Mouse (Mus musculus): ENCODE data around the gene Tcea2. TPM values are rescaled to one million over a fixed set of nuclear protein-coding genes. Genes with fewer than 3 reads are reported as not detected.

Tcea2 gene
- 33.9 and 37.8 TPM in 2 replicates for polyA plus RNA-seq (2015; fragmentation: Nextera tagmentation; extraction: Ambion mirVana)

DNA sequence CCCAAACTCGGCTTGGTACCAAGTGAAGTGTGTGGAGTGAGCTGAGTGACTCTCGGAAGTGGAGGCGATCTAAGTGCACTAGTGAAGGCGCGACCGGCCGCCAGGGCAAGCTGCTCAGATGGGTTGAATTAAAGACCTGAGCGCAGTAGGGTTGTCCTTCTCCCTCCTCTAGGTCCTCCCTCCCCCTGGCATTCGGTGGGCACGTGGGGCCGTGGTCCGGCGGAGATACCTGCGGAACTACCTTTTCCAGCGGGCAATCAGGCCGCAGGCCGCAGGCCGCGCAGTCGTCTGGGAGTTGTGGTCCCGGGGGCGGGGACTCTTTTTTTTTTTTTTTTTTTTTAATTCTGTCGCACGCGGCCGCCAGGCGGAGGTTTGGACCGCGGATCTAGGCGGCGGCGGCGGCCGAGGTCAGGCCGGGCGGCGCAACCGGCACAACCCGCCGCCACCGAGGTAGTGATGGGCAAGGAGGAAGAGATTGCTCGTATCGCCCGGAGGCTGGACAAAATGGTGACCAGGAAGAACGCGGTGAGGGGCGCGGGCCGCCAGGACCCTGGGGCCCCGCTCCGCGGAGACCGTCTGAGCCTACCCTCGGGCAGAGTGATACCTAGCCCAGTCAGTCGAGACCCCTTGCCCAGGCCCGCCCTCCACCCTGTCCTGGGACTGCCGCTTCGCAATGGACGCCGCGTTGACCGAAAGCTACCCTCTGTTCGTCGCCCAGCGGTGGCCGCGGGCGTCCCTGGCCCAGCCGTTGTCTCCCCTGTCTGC lies at the start of gene Tcea2:
TSS of gene Tcea2 (plus strand) at position 360 of the 765 bp plus-strand sequence.
- peak within 1 kb of the TSS; percentile 66 for H3K4me3 ChIP-seq
- ATAC-seq (ENCODE audit: low read depth) = peak; percentile 72
- 0 out of 2 replicates have a peak, but pooled peaks cover 4% of the 10 kb centered on the region for H3K36me3 ChIP-seq
- H3K27ac ChIP-seq (replicated peaks) = peak within 1 kb of the TSS; percentile 74
- no peaks in the 10 kb centered on the region for H3K9me3 ChIP-seq
- under 1% methylated on average over 51 of the region's 69 CpGs for WGBS
- peak within 1 kb of the TSS; percentile 92 for H3K9ac ChIP-seq
- H3K4me1 ChIP-seq (replicated peaks) = peaks cover 44% of the 10 kb centered on the region
- H3K27me3 ChIP-seq = no peaks in the 10 kb centered on the region
- peak within 1 kb of the TSS; percentile 82 for H3K4me2 ChIP-seq

DNA sequence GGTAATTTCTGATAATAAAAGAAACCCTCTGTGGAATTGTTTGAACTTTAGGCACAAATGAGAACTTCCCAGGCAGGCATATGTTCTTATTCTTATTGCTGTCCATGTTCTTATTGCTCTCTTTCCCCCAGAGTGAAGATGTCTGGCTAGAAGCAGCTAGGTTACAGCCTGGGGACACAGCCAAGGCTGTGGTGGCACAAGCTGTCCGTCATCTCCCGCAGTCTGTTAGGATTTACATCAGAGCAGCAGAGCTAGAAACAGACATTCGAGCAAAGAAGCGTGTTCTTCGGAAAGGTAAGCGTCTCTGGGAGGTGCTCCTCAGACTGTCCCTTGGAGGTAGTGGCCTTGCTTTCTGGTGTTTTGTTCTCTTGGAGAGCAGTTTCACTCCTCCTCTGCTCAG lies 47.5 kb upstream of the Tcea2 start:
- no peak overlapping the region for H3K4me2 ChIP-seq
- H3K9ac ChIP-seq = no peak overlapping the region
- H3K36me3 ChIP-seq = peaks cover 66% of the 10 kb centered on the region
- no peak overlapping the region for H3K4me3 ChIP-seq
- no peaks in the 10 kb centered on the region for H3K9me3 ChIP-seq
- WGBS = 97% methylated on average over 6 of the region's 6 CpGs
- H3K27me3 ChIP-seq = no peaks in the 10 kb centered on the region
- H3K4me1 ChIP-seq (replicated peaks) = no peaks in the 10 kb centered on the region
- H3K27ac ChIP-seq (replicated peaks) = no peak overlapping the region
- no peak for ATAC-seq (ENCODE audit: low read depth)

DNA sequence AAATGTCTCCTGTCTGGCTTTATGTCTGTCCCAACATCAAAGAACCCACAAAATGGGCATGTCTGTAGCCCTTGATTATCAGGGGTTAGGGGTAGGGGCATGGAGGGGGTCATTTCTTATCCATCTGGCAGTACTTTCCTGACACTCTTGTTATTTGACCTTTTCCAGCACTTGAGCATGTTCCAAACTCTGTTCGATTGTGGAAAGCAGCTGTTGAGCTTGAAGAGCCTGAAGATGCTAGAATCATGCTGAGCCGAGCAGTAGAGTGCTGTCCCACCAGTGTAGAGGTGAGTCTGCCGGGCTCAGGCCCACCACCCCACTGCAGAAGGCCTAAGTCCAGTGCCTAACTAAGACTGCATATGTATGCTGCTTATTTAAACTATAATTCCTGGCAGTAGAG lies 44.2 kb upstream of the Tcea2 start:
- Histone ChIP-seq H3K4me1 (replicated peaks) (no peaks in the 10 kb centered on the region), H3K4me3 (no peak overlapping the region), H3K36me3 (peaks cover 86% of the 10 kb centered on the region), H3K27me3 (no peaks in the 10 kb centered on the region), H3K27ac (replicated peaks) (no peak overlapping the region), H3K9me3 (no peaks in the 10 kb centered on the region), H3K4me2 (no peak overlapping the region), H3K9ac (no peak overlapping the region)
- no peak for ATAC-seq (ENCODE audit: low read depth)
- WGBS = 84% methylated on average over 3 of the region's 3 CpGs

DNA sequence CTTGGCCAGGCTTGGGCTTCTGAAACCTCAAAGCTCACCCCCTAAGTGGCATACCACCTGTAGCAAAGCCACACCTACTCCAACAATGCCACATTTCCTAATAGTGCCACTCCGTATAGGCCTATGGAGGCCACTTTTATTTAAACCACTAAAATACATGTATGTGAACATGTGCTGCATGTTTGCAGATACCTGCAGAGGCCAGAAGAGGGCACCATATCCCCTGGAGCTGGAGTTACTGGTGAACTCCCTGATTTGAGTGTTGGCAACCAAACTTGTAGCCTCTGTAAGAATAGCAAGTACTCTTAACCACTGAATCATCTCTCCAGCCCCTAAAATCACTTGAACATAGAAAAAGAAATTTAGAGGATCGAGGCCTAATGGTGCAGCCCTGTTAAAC lies 35.7 kb upstream of the Tcea2 start:
- no peak overlapping the region for H3K4me2 ChIP-seq
- H3K9me3 ChIP-seq = no peaks in the 10 kb centered on the region
- no peak for ATAC-seq (ENCODE audit: low read depth)
- no peaks in the 10 kb centered on the region for H3K27me3 ChIP-seq
- H3K36me3 ChIP-seq = peaks cover 95% of the 10 kb centered on the region
- 95% methylated on average over 2 of the region's 2 CpGs for WGBS
- no peak overlapping the region for H3K27ac ChIP-seq (replicated peaks)
- H3K4me1 ChIP-seq (replicated peaks) = no peaks in the 10 kb centered on the region
- H3K9ac ChIP-seq = no peak overlapping the region
- H3K4me3 ChIP-seq = no peak overlapping the region

DNA sequence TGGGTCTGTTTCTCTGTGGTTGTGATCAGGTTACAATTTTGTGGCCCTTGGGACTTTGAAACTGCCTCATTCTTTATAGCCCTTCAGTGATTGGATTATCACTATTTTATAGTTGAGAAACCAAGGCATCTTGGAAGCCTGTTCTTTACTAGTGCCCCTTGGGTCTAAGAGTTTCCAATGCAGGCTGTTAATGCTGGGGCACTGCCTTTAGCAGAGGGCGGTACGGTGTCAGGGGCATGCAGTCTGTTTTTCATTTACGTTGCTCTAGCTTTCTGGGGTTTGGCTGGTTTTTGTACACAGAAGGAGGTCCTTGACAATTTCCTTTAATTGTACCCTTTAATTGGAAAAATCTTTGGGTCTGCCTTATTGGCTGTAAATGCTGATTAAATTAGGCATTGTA lies 34.4 kb upstream of the Tcea2 start:
- no peaks in the 10 kb centered on the region for H3K9me3 ChIP-seq
- no peak overlapping the region for H3K9ac ChIP-seq
- no peak for ATAC-seq (ENCODE audit: low read depth)
- no peaks in the 10 kb centered on the region for H3K4me1 ChIP-seq (replicated peaks)
- no peak overlapping the region for H3K27ac ChIP-seq (replicated peaks)
- H3K27me3 ChIP-seq = no peaks in the 10 kb centered on the region
- WGBS = 81% methylated on average over 3 of the region's 3 CpGs
- H3K36me3 ChIP-seq = peaks cover 95% of the 10 kb centered on the region
- no peak overlapping the region for H3K4me3 ChIP-seq
- H3K4me2 ChIP-seq = no peak overlapping the region

DNA sequence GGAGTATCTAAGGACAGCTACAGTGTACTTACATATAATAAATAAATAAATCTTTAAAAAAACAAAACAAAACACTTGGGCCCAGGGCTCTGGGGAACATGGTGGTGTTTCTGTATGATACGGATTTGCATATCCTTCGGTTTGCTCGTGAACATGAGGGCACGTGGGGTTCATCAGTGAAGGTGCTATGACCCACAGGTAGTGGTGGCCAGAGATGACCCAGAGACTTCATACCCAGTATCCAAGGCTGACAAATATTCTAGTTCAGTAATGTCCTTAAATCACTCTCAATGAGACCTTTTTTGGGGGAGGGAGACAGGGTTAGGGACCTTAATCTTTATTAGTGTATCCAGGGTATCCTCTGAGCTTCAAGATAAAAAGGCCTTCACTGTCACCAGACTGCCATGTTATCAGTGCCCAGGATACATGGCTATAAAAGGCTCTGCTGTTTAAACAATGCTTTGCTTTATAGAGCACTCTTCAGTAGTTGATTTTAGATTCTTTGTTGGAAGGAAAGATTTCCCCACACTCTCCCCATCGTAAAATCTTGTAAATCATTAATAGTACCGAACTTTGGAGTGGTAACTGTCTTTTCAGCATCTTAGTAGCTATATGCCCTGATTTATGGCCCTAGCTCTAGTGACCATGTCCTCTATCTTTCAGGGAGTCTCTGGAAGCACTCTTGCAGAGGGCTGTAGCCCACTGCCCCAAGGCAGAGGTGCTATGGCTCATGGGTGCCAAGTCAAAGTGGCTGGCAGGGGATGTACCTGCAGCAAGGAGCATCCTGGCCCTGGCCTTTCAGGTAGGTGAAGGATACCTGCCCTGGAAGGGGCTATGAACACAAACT lies 33.3 kb upstream of the Tcea2 start:
- no peaks in the 10 kb centered on the region for H3K4me1 ChIP-seq (replicated peaks)
- ATAC-seq (ENCODE audit: low read depth) = no peak
- no peaks in the 10 kb centered on the region for H3K27me3 ChIP-seq
- H3K4me3 ChIP-seq = no peak overlapping the region
- WGBS = 86% methylated on average over 6 of the region's 6 CpGs
- H3K4me2 ChIP-seq = no peak overlapping the region
- H3K36me3 ChIP-seq = peaks cover 95% of the 10 kb centered on the region
- no peak overlapping the region for H3K9ac ChIP-seq
- no peak overlapping the region for H3K27ac ChIP-seq (replicated peaks)
- no peaks in the 10 kb centered on the region for H3K9me3 ChIP-seq

DNA sequence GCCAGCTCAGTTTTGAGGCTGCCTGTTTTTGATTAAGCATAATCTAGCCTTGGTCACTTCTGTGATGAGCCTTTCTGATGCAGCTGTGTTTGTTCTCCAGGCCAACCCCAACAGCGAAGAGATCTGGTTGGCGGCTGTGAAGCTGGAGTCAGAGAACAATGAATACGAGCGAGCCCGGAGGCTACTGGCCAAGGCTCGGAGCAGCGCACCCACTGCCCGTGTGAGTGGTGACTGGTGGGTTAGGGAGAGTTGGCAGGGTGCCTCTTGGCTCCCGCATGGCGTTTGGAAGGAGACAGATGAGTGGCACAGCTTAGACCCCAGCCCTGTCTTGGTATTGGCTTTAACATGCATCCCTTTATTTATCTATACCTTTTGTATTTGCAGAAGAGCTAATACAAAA lies 31.2 kb upstream of the Tcea2 start:
- ATAC-seq (ENCODE audit: low read depth) = no peak
- H3K27me3 ChIP-seq = no peaks in the 10 kb centered on the region
- H3K27ac ChIP-seq (replicated peaks) = no peak overlapping the region
- no peak overlapping the region for H3K9ac ChIP-seq
- H3K9me3 ChIP-seq = no peaks in the 10 kb centered on the region
- no peak overlapping the region for H3K4me3 ChIP-seq
- no peaks in the 10 kb centered on the region for H3K4me1 ChIP-seq (replicated peaks)
- 87% methylated on average over 10 of the region's 10 CpGs for WGBS
- no peak overlapping the region for H3K4me2 ChIP-seq
- peaks cover 96% of the 10 kb centered on the region for H3K36me3 ChIP-seq

DNA sequence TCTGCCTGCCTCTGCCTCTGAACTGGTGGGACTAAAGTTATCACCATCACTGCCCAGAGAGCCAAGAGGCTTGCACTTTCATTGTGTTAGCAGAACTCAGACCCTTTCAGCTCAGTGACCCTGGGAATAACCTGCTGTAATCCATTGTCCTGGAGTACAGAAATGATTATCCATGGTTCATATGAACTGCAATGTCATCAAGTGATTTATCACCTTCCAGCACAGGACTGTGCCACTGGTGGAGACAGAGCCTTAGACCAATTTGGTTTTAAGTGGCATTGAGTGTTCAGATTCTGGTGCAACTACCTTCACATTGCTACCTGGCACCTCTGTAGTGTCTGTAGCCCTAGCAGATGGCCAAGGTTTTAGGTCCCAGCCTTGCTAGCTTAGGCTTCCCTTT lies 27.0 kb upstream of the Tcea2 start:
- no peaks in the 10 kb centered on the region for H3K27me3 ChIP-seq
- H3K4me3 ChIP-seq = no peak overlapping the region
- H3K36me3 ChIP-seq = peaks cover 97% of the 10 kb centered on the region
- H3K9me3 ChIP-seq = no peaks in the 10 kb centered on the region
- H3K9ac ChIP-seq = no peak overlapping the region
- no peak overlapping the region for H3K27ac ChIP-seq (replicated peaks)
- no peak for ATAC-seq (ENCODE audit: low read depth)
- no peaks in the 10 kb centered on the region for H3K4me1 ChIP-seq (replicated peaks)
- no peak overlapping the region for H3K4me2 ChIP-seq

DNA sequence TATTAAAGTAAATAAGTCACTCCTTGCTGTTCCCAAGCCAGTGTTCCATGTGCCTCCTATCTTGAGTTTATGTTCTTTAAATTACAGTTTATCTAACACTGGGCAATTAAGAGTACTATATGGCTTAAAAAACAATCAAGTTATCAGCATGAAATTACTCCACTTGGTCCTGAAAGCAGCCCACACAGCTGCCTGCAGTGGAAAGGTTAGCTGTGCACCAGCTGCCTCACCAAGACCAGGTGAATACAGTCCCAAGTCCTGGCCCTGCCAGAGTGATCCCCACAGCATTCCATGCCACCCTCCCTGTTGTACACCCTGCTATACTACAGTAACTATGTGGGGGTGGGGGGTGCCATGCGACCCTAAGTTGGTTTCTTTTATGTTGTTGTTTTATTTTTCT lies 26.6 kb upstream of the Tcea2 start:
- Histone ChIP-seq H3K4me2 (no peak overlapping the region), H3K9ac (no peak overlapping the region), H3K9me3 (no peaks in the 10 kb centered on the region), H3K4me3 (no peak overlapping the region), H3K27me3 (no peaks in the 10 kb centered on the region), H3K4me1 (replicated peaks) (no peaks in the 10 kb centered on the region), H3K36me3 (peaks cover 97% of the 10 kb centered on the region), H3K27ac (replicated peaks) (0 out of 2 replicates have a peak overlapping the region, but pooled peaks have one; percentile 33)
- ATAC-seq (ENCODE audit: low read depth) = peak; percentile 23; the same call in 1 of the 2 replicates
- WGBS = 88% methylated on average over 1 of the region's 1 CpGs

DNA sequence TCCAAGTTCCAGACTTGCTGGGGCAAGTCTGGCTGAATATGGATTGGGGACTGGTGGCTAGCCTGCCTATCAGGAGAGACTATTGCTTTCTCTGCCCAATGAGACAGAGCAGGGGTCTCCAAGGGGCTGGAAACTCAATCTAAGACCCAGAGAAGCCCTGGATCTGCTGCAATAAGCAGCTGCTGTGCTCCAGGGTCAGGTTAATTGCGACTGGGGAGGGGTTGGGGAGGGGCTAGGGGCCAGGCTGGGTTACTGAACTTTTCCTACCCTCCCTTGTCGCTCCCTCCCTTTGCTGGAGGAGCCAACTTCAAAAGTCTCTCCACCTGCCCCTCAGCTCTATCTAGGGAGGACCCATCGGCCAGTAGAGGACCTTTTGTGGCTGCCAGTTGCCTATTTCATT lies 23.4 kb upstream of the Tcea2 start, which contains the start of gene Gm29797:
TSS of gene Gm29797 (plus strand) at position 301 of the 400 bp plus-strand sequence.
- Histone ChIP-seq H3K9ac (no peak within 1 kb of the TSS), H3K4me1 (replicated peaks) (peaks cover 8% of the 10 kb centered on the region), H3K27me3 (no peaks in the 10 kb centered on the region), H3K36me3 (peaks cover 67% of the 10 kb centered on the region), H3K4me3 (no peak within 1 kb of the TSS), H3K4me2 (no peak within 1 kb of the TSS), H3K27ac (replicated peaks) (no peak within 1 kb of the TSS), H3K9me3 (no peaks in the 10 kb centered on the region)
- 44% methylated on average over 3 of the region's 3 CpGs for WGBS
- ATAC-seq (ENCODE audit: low read depth) = no peak

DNA sequence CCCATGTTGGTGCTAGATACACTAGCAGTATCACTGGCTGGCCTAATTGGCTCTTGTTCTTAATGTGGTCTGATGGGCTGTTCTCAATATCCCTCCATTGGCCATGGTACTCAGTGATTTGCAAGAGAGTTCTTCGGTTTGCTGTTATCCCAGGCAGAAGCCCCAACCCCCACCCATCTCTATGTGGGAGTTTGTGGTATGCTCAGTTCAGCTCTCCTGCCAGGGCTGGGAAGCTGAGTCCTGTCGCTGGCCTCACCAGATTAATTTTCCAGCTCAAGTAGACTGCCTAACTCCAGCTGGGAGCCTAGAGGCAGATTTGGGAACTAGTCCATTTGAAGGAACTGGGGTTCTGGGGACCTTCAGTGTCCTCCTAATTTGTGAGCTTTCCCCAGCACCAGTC lies 22.7 kb upstream of the Tcea2 start:
- WGBS = 71% methylated on average over 2 of the region's 2 CpGs

DNA sequence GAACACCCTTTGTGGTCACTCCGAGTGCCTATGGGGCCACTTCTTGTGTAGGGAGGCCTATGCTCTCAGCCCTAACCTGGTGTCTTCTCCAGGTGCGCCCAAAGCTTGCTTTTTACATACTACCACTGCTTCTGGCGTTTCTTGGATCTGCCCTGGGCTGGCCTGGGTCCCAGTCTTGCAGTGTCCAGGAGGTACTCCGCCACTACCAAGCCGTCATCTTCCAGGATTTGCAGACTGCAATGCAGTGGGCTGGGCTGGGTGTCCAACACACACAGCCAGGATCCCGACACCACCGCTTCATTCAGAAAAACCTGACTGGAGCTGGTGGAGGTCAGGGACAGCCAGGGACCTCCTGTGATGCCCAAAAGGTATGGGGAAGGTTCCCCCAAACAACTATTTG lies 21.6 kb upstream of the Tcea2 start:
- no peaks in the 10 kb centered on the region for H3K27me3 ChIP-seq
- H3K27ac ChIP-seq (replicated peaks) = no peak overlapping the region
- H3K4me3 ChIP-seq = no peak overlapping the region
- peaks cover 49% of the 10 kb centered on the region for H3K36me3 ChIP-seq
- peaks cover 8% of the 10 kb centered on the region for H3K4me1 ChIP-seq (replicated peaks)
- H3K9me3 ChIP-seq = no peaks in the 10 kb centered on the region
- no peak for ATAC-seq (ENCODE audit: low read depth)
- 87% methylated on average over 7 of the region's 7 CpGs for WGBS
- no peak overlapping the region for H3K4me2 ChIP-seq
- no peak overlapping the region for H3K9ac ChIP-seq

More for the DNA sequence above, 22.7 kb upstream of the Tcea2 start:
- H3K9ac ChIP-seq = no peak overlapping the region
- H3K27me3 ChIP-seq = no peaks in the 10 kb centered on the region
- no peak overlapping the region for H3K4me2 ChIP-seq
- no peaks in the 10 kb centered on the region for H3K9me3 ChIP-seq
- no peak overlapping the region for H3K4me3 ChIP-seq
- peaks cover 8% of the 10 kb centered on the region for H3K4me1 ChIP-seq (replicated peaks)
- no peak for ATAC-seq (ENCODE audit: low read depth)
- H3K27ac ChIP-seq (replicated peaks) = no peak overlapping the region
- H3K36me3 ChIP-seq = peaks cover 60% of the 10 kb centered on the region
